Mouse (Mus musculus) cerebellum, adult 11 months (tissue): ENCODE results near the gene Gadd45gip1.

Experiments used
- DNase-seq: peaks from one replicate; pipeline ENCODE4 v3.0.0; 2022

The Gadd45gip1 gene

DNA sequence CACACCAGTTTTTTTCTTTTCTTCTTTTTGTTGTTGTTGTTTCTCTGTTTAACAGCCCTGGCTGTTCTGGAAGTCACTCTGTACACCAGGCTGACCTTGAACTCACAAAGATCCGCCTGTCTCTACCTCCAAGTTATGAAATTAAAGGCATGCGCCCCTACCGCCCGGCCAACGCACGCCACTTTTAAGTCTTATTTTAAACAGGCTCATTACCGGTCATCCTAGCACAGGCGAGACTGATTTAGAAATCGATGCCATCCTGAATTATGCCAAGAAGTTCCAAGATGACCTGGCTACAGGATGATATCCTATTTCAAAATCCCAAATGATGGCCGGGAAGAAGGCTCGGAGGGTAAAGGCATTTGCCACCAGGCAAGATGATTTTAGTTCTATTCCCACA lies at the start of gene Gadd45gip1:
Gene Gadd45gip1, plus strand, starts transcription at position 33 of the 400 bp plus-strand sequence.
- DNase-seq = no peak

DNA sequence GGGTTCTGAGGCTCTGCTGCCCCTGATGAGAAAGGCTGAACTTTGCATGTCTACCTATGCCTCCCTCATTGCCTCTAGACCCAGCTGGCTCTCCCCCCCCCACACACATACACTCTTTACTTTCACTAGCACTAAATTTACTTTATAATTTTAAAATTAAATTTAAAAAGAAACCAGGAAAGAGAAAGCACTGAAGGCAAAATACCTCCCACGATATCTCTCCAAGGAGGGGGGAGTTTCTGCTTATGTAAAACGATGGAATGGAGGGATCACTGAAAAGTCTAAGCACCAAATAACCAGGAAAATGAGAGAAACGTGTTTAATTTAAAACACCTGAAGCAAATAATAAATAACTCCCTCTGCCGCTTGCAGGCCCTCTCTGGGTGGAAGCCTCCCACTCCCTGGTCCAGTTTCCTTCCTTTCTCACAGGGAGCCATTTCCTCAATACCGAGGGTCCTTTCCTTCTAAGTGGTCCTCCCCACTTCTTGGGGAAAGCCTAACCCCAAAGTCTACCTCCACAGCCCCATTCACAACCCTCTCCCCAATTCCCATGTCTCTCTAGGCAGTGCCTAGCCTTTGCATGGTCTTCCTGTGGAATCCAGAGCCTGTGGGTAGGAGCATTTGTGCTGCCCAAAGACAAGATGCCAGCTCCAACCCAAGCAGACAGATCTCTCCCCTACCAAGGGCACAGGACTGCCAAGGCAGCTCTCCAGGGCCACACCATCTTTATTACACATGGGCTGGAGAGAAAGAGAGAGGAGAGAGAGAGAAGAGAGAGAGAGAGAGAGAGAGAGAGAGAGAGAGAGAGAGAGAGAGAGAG lies 49.4 kb upstream of the Gadd45gip1 start:
- DNase-seq = no peak

DNA sequence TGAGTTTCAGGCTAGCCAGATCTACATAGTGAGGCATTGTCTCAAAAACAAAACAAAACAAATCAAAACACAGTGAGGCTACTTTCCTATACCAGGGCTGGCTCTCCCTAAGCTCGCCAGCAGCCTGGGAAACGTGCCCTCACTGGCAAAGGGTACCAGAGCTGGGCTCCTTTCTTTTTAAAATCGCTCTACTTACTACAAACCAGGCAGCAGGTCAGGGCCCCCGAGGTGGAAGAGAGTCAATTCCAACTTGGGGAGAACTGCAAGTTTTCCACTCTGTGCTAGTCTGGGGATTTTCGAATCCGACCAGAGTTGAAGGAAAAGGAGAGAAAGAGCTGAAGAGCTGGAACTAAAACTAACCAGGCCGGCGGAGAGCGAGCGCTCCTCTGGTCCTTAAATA lies 48.6 kb upstream of the Gadd45gip1 start:
- no peak for DNase-seq

DNA sequence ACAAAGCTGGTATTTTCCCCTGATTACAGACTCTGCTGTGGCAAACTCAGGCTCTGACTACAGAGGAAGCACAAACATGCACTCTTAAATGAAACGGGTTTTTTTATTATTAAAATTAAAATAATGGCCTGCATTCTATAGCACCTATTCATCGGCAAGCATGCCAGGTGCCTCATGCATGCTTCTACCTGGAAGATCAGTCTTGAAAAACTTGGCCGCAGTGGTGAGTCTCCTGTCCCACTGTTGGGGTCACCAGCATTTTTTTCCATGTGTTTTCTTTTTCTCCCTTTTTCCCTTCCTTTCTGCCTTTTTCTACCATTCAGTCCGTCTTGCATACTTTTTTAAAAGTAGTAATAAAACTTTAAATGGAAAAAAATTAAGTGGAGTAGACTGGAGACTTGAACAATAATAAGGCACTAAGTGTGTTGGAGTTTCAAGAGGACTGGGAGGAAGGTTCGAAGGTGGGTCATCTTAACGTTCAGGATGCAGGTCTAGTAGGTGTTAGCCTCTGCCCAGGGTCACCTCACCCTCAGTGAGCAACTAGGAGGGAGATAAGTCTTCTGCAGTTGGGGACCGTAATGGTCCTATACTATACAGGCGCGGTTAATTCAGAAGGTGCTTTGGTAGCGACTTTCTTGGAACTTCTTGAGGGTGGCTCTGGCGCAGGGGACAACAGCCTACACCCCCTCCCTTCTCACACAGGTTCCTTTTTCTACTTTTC lies 48.0 kb upstream of the Gadd45gip1 start:
- no peak for DNase-seq

DNA sequence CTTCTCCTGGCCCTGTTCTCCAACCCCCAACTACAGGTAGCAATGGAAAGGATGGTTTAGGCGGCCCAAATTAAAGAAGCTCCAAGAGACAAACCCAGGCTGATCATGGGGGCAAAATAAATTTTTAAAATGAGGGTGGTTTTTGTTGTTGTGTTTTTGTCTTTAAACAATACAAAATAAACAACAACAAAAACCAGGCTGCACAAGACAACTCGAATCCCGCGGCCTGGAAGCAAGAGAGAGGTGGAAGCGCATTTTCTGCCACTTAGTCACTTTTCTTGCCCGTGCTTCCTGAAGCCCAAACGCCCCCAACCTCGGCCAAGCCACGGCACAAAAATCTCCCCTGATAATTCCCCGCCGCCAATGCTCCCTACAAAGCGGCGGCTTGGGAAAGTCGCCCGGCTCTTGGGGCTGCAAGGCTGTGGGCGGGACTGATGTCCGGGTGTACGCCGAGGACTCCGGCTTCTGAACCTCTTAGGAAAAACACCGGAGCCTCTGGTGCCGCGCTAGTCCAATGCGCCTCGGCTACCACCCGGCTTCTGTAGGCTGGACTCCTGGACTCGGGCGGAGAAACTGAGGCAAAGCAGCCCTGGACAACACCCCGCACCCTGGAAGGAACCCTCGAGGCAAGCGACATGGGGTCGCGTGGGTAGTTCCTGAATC lies 47.3 kb upstream of the Gadd45gip1 start:
- peak; percentile 66 for DNase-seq

DNA sequence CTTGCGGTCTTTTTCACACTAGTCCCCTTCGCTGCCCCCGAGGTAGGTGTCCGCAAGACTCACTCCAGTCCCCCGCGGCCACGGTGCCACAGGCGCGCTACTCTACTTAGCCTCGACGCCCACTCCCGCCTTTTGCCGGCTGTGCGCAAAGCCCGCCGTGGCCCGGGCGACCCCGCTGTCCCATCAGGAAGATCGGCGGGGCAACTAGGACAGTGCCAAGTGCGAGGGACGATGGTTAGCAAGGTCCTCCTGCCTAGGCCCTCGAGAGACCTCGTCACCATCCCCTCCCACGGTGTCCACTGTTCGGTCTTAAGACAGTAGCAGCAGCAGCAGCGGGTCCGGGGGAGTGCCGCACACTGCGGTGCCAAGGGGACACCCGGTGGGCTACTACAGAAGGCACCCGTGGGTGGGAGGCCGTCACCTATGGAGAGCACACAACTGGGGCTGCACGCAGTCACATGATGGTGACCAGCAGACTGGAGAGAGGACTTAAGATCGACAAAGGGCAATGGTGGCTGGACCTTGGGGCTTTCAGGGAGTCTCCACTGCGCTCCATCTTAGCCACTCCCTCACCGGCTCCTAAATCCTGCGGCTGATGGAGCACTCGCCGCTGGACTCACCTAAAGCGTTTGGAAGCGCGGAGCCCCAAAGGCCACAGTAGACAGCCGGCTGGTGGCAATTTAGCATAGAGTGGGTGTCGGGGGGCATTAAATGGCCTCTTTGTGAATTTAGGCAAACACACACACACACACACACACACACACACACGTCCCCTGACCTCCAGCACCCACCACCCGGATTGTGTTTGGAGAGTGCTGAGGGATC lies 46.4 kb upstream of the Gadd45gip1 start:
- peak; percentile 59 for DNase-seq

DNA sequence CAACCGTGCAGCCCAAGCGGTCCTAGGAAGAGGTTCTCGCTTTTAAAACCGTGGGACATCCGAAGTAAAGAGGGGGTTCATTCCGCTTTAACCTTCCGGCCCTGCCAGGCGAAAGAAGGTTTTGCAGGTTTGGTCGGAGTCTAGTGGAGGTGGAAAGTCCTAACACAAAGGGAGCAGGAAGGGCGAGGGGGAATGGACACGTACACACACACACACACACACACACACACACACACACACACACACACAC lies 45.9 kb upstream of the Gadd45gip1 start:
- peak; percentile 29 for DNase-seq

DNA sequence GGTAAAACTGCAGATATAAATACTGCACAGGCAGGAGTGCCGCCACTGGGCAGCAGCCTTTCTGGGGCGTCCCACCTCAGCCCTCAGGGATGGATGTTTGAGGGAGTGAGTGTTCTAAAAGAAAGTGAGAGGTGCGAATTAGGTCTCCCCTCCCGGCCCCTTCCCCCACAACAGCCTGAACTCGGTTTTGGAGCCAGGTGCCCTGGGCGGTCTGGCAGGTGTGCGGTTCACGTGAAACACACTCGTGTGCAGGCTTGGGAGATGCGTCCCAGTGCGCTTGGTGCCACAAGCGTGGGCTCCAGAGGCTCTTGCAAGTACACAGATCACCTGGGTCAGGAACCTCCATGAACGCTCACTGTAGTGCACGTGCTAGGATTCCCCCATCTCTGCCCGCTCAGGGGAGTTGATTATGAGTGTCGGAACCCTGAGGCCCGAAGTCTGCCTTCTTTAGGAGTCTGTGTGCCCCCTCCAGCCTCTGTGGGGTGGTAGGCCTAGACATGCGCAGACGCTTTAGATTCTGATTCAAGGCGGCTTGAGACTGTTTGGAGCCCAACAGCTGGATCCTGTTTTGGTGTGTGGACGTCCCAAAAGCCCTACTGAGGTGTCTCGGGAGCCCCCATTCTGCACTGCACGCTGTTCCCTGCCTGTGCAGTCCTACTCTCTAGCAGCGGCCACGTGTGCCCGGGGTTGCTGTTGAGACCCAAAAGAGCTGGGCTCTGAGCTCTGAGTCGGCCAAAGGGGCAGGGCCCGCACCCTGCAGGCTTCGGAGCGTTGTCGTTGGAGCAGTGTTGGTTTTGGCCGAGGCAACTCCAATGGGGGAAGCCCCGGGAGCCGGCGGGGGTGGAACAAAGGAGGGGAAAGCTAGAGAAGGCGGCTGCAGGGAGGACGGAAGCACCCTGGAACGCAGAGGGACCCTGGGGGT lies 45.3 kb upstream of the Gadd45gip1 start:
- peak; percentile 56 for DNase-seq

DNA sequence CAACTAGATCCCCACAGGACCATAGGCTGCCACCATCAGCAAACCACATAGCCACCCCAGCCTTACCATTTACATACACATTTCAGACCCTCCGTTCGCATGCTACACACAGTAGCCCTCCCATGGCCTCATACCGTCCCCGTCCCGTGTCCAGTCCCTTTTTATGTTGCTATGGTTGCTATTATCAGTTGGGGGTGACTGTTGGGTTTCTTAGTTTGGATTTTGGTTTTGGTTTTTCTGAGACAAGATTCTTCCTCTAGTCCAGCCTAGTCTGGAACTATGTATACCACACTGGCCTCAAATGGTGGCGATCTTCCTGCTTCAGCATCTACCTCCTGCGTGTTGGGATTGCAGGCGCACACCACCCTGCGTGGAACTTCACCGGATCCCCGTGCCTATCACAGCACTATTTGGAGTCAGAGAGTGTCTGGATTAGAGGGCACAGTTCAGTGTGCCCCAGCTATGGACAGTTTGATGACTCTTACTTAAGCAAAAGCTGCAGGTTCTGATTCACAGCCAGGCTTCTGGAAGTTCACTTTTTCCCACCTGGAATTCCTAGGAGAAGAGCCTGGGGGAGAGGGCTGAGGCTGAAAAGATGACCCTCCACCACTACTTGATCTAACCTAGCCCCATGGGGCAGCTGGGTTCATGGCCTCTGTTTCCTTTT lies 44.4 kb upstream of the Gadd45gip1 start:
- no peak for DNase-seq

DNA sequence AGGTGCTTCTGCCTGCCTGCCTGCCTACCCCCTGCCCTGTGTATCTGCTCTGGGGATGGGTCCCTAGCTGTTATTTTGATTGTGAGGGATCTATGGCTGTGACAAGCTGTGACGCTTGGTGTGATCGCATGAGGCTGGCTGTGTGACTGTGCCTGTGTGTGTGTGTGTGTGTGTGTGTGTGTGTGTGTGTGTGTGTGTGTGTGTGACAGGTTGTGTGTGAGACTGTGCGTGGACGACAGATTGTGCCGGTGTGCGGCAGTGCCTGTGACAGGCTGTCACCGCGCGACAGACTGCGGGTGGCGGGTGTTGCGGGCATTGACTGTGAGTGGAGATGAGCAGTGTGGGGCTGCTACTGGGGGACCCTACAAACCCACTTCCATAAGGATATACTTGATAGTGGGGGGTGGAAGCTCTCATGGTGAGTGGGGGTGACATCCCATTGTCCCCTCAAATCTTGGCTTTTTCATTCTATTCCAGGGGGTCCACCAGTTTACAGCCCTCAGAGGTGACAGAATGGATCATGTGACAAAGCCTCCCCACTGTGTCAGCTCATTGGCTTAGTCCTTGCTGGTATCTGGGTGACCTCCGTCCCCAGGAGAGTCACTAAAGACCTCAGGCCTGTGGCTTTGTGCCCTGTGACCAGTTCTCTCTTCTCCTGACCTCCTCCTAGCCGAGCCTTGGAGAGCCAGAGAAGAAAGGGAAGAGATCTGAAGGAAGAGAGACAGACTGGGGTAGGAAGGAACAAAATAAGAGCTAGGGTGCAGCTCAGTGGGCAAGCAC lies 43.6 kb upstream of the Gadd45gip1 start:
- peak; percentile 69 for DNase-seq

DNA sequence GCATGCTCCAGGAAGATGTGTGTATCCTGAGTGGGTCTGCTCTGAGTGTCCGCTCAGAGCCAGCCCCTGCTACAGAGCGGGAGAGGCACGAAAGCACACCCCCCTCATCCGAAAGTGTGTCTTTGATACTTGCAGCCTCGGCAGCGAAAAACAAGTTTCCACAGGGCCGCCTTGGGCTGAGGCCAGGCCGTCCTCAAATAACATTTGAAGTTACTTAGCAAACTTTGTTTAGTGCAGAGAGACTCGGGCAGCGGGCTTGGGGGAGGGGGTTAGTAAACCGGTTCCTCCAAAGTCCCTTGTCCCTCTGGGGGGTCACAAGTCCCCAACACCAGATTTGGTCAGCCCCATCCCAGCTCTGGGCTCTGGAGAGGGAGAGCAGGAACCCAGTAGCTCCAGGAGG lies 42.4 kb upstream of the Gadd45gip1 start:
- DNase-seq = peak; percentile 47

DNA sequence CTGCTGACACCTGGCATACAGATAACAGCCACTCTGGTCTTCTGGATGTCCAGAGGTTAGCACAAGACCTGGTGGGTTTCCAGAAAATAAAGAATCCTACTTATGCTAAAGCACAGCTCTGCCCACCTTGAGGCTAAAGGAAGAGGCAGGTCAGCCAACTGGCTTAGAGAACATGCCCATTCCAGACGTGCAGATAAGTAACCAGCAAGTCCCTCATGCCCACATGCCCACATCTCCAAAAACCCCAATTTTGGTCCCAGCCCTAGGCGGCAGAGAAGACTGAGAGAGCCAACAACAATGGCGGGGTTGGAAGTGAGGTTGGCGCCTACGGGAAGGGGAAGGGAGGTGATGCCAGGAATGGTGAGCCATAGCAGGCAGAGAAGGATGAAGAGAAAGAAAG lies 42.0 kb upstream of the Gadd45gip1 start:
- DNase-seq = no peak

DNA sequence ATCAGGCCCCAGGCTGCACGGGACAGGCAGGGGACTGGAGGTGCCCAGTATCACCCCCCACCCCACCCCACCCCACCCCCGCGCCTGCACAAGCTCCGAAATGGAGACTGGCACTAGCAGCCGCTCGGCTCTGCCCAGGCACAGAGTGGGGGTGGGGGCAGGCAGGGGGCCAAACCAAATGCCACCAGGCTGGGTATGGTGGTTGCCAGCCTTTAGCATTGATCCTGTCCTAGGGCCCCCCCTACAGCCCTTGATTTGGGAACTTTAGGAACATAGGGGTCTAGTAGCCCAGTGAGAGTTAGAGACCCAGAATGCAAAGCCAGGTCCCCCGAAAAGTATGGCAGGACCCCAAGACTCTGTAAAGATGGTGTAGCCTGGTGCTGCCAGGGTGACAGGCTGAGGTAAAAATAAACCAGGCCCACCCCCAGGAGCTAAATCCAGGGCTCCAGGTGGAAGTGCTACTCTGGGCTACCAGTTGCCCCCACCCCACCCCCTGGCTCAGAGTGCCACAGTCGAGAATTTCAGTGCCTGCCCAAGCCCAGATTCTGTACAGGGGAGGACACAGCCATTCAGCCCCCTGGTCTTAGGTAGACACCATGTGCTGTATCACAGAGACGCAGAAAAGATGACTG lies 41.4 kb upstream of the Gadd45gip1 start:
- peak; percentile 75 for DNase-seq

DNA sequence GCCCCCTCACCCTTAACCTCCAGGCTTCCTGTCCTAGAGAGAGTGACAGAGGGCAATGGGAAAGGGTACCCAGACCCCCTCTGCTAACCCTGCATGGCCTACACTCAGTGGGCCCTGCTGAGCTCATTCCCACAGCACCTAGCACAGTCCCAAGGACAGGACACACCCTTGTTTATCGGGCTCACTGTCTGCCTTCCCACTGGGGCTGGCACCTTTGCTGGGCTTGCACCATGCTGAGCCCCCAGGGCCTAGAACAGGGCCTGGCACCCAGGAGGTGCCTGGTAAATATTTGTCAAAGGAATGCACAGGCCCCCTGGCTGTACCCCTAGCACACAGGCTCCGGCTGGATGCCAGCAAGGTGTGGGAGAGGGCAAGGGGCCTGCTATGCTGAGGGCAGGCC lies 40.8 kb upstream of the Gadd45gip1 start:
- peak; percentile 44 for DNase-seq

DNA sequence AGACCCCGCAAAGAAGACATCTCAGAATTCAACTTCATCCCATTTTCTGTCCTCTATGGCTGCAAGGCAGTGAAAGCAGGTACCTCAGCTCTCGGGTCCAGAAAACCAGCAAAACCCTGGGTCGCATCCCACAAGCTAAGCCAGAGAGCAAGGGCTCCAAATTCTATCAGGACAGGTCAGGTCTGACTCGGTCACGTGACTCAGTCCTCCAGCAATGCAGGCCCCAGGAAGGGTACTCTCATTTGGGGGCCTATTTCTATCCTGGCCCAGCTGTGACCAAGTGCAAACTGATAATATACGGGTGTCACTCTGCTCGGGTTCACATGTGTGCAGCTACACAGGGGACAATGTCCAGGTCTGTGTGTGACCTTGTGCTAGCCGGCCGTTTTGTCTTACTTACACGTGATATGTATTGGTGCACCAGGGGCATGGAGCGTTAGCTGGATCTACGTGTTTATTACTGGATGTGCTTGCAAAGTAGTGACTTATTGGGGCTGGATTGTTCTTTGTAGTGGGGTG lies 38.8 kb upstream of the Gadd45gip1 start:
- no peak for DNase-seq

DNA sequence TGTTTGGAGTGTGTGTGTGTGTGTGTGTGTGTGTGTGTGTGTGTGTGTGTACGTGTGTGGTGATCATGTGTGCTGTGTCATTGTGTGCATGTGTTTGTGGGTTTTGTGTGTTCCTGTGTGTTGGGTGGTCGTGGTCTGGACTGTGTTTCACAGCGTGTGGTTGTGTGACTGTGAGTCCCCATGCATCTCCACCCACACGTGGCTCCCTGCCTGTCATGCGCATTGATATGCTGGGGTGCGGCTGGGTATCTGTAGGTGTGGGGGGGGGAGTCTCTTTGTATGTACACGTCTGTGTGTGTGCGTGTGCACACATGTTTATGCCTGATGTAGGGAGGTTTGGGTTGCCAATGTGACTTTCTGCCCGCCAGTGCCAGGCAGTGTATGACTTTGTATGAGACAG lies 38.2 kb upstream of the Gadd45gip1 start:
- DNase-seq = peak; percentile 43

DNA sequence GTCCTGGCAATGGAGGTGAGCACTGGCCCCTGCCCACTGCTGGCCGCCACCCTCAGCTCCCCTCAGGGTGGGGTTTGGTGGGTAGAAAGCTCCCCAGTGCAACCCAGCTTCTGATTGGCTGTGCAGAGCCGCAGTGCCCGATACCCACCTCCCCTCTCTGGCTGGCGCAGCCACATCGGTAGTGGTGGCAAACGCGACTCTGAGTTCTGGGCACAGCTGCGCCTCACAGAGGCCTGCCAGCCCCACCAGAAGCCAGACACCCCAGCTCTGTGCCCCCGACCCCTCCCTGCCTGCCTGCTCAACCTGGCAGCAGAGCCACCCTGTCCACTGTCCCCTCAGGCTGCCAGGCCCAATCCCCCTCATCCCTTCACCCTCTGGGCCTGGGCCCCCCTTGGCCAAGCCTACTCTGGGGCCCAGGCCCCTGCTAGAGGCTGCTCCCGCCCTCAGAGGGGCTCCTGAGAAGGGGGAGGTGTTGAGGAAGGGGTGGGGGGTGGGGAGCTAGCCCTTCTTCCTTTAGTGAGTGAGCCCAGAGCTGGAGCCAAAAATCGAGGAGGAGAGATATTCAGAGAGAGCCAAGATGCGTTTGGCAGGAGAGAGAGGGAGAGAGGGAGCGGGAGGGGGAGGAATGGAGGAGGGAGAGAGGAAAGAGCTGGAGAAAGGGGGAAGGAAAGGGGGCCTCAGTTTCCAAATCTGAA lies 37.4 kb upstream of the Gadd45gip1 start:
- peak; percentile 59 for DNase-seq

DNA sequence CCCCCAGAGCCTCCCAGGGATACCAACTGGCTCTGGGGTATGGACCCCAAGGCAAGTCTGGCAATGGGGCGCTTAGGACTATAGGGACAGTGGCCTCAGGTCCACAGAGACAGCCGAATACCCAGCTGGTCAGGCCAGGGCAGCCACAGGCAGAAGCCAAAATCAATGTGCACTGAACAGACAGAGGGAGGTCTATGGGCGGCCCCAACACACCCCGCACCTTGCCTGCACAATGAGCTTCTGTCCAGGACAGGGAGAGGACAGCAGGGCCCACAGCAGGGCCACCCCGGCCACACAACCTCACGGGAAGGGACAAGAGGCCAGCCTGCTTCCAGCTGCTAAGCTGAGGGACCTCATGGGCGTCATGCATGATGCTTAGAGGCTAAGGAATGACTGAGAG lies 36.8 kb upstream of the Gadd45gip1 start:
- peak; percentile 76 for DNase-seq

DNA sequence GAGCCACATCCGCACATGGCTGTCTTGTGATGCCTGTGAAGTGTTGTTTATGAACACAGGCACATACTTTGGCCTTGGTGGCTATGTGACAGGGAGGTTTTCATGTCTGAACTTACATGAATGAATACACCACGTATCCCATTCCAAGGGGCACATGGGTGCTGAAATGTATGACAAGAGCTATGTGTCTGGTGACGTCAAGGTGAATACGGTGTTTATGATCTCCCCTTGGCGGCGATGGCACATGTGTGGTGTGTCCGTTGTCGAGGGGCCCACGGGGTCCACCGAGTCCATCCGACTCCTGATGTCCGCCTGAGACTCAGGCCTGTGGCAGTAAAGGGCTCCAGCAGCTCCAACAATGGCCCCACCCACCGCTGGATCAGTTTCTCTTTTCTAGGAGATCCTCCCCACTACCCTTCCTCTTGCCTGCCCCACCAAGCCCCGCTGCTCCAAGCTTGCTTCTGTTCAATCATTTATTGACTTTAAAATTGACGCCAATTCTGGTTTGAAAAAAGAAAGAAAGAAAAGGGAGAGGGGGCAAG lies 34.0 kb upstream of the Gadd45gip1 start:
- peak; percentile 37 for DNase-seq
